Mouse (Mus musculus) embryo, embryonic 9.5 days (tissue): Measurements from ENCODE around the gene Coa5.

Experiments
- DNase-seq: peaks from one replicate; pipeline ENCODE4 v3.0.0-alpha.2; 2017; ENCODE audit errors: extremely low spot score

The Coa5 gene

GRCm38 (mm10) chr1:37430297-37430840 is 466 bp upstream of the Coa5 start:
- DNase-seq: no peak

DNA sequence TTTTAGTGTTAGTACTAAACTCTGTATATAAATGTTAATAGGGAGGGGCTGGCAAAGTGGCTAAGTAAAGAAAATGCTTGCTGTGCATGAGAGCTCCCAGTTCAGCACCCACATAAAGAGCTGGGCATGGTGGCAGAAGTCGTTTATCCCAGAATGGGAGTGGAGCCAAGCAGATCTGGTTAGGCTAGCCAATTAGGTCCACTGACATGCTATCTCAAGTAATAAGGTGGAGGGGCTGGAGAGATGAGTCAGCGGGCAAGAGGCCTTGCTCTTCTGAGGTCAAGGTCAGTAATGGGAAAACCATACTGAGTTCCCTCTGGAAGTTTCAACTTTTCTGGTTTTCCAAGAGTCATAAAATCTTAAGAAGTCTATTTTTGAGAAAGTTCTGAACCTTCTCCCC is 992 bp downstream of the Coa5 start:
- DNase-seq: no peak

DNA sequence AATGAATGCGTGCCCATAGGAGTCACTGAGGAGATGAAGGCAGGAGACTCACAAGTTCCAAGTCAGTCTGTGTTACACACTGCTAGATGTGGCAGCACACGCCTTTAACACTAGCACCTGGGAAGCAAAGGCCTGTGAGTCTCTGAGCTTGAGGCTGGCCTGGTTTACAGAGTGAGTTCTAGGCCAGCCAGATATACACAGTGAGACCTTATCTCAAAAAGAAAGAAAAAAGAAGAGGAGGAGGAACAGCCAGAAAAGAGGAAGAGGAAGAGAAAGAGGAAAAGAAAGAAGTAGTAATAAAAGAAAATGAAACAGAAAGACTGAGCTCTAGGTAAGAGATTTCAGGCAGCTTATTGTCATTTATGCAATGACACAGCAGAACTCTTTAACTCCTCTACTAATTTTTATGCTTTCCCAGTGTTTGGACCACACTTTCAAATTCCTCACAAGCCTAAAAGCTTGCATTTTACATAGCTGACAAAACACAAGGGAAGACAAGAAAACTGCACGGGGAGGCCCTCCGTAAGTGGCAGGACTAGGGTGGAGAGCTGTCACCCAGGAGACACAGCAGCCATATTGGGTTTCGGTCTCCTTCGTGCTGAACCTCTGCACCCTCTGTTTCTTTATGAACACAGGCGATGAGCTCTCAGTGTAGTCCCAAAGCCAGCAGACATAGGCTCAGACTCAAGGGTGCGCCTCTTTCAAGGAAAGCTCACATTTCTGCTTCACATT is 2.6 kb downstream of the Coa5 start:
- no peak for DNase-seq

DNA sequence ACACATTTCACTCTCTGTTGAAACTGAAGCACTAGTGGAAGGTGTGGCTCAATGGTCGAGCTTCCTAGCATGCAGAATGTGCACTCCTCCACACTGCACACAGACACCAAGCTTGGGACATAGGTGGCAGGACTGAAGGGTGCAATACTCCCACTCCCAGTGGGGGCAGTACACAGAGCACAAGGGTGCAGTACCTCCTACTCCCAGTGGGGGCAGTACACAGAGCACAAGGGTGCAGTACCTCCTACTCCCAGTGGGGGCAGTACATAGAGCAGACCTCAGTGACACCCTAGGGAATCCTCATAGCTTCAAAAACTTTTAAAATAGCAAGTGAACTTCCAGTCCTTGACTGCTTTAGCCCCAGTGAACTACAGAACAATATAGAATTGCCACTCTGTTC is 10.5 kb downstream of the Coa5 start:
- no peak for DNase-seq

- DNase-seq: no peak
Measured at GRCm38 (mm10) chr1:37415394-37415793, 14.5 kb downstream of the Coa5 start.

DNA sequence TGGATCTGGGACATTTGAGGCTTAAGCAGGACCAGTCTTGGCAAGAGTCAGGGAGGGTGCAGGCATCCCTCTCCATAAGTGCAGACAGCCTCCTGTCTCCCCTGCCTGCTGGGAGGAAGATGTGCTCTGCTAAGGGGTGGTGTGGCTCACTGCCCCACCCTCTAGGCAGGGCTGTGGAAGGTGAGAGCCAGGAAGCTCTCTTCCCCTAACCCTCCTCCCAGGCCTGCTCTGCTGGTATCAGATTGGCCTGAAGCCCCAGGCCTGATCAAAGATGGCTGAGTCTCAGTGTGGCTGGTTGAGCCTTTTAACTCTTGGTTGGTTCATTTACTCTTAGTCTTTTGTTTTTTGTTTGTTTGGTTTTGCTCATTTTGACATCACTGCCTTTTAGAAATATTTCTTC is 20.3 kb downstream of the Coa5 start:
- no peak for DNase-seq

GRCm38 (mm10) chr1:37408678-37409077 is 21.2 kb downstream of the Coa5 start:
- DNase-seq: no peak

DNA sequence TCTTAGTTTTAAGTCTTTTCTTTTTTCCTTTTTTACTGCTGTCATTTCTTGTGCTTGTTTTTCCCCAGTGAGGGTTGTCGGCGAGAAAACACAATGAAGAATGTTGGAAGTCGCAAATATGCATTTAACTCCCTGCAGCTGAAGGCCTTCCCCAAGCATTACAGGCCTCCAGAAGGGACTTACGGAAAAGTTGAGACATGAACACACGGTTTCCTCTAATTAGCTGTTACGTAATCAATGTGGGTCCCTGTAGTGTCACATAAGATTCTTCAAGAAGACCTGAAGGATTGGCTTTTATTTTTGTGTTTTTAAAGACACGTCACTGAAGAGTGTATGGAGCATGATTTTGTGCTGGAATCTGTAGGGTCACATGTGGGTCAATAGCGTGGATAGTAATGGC is 21.8 kb downstream of the Coa5 start:
- no peak for DNase-seq

DNA sequence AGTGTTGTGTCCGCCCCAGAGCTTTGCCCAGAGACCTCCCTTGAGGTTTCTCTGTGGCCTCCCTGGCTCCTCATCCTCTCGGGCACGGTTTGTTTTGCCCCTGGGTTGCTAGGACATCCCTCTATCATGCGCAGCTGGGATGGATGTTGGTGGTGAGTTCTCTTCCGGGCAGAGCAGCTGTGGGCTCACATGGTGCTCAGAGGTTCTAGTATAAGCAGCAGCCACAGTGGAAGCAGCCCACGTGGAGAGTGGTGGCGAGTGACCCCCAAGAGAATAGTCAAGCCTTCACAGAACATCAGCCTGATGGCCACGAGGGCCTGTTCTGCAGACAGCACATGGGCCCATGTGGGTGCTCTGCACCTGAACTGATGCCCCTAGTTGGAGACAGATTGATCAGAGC is 22.7 kb downstream of the Coa5 start:
- DNase-seq: no peak

DNA sequence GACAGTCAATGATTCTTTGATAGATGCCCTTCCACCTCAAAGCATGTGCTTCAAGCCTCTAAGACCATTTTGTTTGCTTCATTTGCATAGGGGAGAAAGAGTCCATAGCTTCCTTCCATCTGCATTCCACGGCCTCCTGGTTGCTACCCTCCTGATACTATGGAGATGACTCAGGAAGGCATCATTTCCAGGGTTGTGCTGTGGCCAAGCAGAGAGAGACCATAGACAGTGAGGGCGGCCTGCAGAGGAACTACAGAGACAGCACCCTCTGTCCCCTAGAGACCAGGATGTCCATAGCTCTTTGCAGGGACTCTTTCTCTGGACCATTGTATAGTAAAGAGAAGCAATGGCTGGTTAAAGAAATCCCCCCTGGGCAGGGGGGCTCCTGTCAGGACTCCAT is 24.8 kb downstream of the Coa5 start:
- no peak for DNase-seq

- peak; percentile 45 for DNase-seq
Measured at GRCm38 (mm10) chr1:37401687-37402086, 28.2 kb downstream of the Coa5 start.

- no peak for DNase-seq
Measured at GRCm38 (mm10) chr1:37399734-37400133, 30.2 kb downstream of the Coa5 start.

DNA sequence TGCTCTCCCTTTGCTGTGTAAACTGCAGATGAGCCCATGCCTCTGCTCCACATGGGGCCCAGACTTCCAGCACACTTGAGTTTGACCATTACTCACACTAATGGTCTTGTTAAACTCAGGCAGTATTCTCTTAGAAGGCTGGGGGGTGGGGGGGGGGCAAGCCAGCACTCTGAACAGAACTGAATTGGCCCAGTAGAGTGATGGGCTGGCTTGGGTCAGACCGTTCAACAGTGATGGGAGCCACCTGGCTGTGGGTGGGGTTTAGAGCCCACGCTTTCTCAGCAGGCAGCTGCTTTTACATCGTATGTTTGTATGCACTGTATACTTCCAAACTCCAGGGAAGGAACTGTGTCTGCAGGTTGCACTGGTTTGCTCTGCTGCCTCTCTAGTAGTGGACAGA is 30.9 kb downstream of the Coa5 start:
- no peak for DNase-seq

- DNase-seq: no peak
Measured at GRCm38 (mm10) chr1:37396481-37396880, 33.4 kb downstream of the Coa5 start.

DNA sequence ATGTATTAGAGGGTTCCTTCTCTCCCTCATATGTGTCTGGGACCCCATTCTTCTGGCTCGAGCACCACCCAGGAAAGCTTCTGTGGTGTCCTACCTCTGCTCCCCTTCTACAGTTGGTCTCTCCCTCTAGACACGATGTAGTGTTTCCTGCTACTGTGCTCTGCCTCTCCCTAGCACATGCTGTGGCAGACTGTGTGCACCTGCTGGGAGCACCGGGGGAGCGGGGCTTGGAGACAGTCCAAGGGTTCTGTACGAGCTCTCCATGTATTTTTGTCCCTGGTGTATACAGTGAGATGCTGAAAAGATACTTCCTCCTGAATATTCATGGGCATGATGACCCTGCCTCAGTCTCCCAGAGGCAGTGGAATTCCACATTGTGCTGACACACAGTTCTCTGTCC is 36.7 kb downstream of the Coa5 start:
- DNase-seq: no peak

GRCm38 (mm10) chr1:37386448-37386971 is 43.4 kb downstream of the Coa5 start:
- no peak for DNase-seq

DNA sequence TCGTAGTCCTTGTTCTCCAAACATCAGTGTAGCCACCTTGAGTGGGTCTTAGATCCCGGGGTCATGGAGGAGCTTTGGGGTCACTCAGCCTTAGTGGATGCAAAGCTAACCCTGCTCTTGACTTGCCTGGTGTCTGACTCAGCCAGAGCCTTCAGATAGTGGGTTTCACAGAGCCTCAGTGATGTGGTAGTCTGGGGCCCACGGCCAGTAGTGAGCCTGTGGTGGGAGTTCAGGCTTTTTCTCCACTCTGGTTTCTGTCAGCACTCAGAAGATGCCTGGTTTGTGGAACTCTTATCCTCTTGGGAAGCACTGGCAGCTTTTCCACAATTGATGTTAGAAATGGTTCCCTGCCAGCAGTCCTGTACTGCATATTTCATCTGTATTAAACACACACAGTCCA is 45.6 kb downstream of the Coa5 start:
- no peak for DNase-seq

- no peak for DNase-seq
Measured at GRCm38 (mm10) chr1:37380913-37381312, 49.0 kb downstream of the Coa5 start.

GRCm38 (mm10) chr1:37379536-37379935 is 50.4 kb downstream of the Coa5 start:
- no peak for DNase-seq

- DNase-seq: no peak
Measured at GRCm38 (mm10) chr1:37378095-37378494, 51.8 kb downstream of the Coa5 start.

DNA sequence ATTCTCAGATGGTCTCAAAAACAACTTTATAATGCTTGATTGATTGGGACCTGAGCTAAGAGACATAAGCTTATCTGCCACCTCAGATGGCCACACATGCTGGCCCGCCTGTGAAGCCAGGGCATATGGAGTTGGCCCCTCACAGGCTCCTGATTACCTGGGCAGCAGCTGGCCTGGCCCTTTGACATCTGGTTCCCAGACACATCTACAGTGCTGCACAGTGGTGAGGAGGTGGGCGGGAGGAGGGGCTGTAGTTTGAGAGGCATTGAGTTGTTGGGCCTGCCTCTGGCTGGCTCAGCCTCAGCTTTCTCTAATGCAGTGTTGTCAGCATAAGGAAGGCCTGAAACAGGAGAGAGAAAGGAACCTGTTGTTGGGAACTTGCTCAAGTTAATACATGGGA is 53.2 kb downstream of the Coa5 start:
- no peak for DNase-seq

DNA sequence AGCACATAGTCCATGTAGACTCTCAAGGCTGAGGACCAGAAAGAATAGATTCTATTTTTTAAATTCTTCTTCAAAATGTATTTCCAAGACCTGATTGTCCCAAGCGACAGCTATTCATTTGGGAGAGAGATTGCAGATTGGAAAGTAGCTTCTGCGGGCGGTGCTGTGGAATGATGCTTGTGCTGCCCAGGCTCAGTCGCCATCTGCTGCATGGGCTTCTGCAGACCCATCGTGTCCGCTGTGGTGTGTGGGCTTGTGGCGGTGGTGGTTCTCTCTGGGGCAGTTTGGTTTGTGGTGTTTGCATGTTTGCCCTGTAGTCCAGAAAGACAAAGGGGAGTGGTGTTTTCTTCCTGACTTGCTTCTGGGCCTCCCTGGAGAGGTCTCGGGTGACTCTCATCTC is 53.7 kb downstream of the Coa5 start:
- no peak for DNase-seq

- DNase-seq: no peak
Measured at GRCm38 (mm10) chr1:37368768-37369385, 61.0 kb downstream of the Coa5 start.
